Mouse (Mus musculus): Measurements from ENCODE around the gene Poll.

GRCm38 (mm10) chr19:45511406-45511805 is 48.9 kb downstream of the Poll start:
- TF ChIP-seq CTCF (IDR thresholded peaks at IDR 0.05; ENCODE audit: low read depth) (no peak), EP300 (optimal IDR thresholded peaks at IDR 0.05) (no peak)
